Mouse (Mus musculus): ENCODE data around the gene Olfr1438-ps1. TPM values are rescaled to one million over a fixed set of nuclear protein-coding genes. Genes with fewer than 3 reads are reported as not detected.
"Not testable (repeated sequence)": the region's sequence is repeated elsewhere in the genome, so short reads cannot be mapped to it uniquely, and the experiment has no call there.

Olfr1438-ps1 gene
- polyA plus RNA-seq (2016; fragmentation: Nextera tagmentation; extraction: Ambion mirVana): not detected in 2 replicates

GRCm38 (mm10) chr19:12335810-12336209 lies at the start of gene Olfr1438-ps1:
Gene Olfr1438-ps1, minus strand, starts transcription at chr19:12335910.
- Histone ChIP-seq H3K9me3 (replicated peaks) (no peaks in the 10 kb centered on the region), H3K27ac (no peak within 1 kb of the TSS), H3K36me3 (no peaks in the 10 kb centered on the region), H3K4me3 (no peak within 1 kb of the TSS), H3K27me3 (ENCODE audit: low read depth, poor library complexity, severe bottlenecking) (no peaks in the 10 kb centered on the region), H3K4me1 (no peaks in the 10 kb centered on the region)
- DNase-seq (ENCODE audit: low spot score): no peak
- 91% methylated on average over 3 of the region's 3 CpGs for WGBS

- H3K27ac ChIP-seq: no peak overlapping the region
- DNase-seq (ENCODE audit: low spot score): no peak
- H3K27me3 ChIP-seq (ENCODE audit: low read depth, poor library complexity, severe bottlenecking): no peaks in the 10 kb centered on the region
- no peak overlapping the region for H3K4me3 ChIP-seq
- WGBS: 67% methylated on average over 2 of the region's 2 CpGs
- no peaks in the 10 kb centered on the region for H3K4me1 ChIP-seq
- H3K9me3 ChIP-seq (replicated peaks): no peaks in the 10 kb centered on the region
- no peaks in the 10 kb centered on the region for H3K36me3 ChIP-seq
These were observed 38.8 kb upstream of the Olfr1438-ps1 start for GRCm38 (mm10) chr19:12374465-12375025.

DNA sequence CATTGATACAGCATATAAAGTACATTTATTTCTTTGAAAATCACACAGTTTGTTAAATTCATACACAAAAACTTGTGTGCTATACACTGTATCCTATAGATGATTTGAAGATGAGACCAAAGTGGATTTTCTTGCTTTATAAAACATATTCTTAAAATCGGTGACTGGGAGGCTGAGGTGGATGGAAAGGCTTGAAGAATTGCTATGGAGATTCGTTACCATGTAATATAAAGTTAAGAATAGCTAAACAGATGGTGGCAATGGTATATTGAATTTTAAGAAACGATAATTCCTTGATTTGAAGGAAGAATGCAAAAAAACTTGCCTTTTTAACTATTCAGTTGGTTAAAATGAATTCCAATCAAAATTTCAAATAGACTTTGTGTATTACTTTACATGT lies 37.3 kb upstream of the Olfr1438-ps1 start:
- Histone ChIP-seq H3K27me3 (ENCODE audit: low read depth, poor library complexity, severe bottlenecking) (no peaks in the 10 kb centered on the region), H3K36me3 (no peaks in the 10 kb centered on the region), H3K27ac (no peak overlapping the region), H3K9me3 (replicated peaks) (no peaks in the 10 kb centered on the region), H3K4me1 (no peaks in the 10 kb centered on the region), H3K4me3 (no peak overlapping the region)
- 85% methylated on average over 3 of the region's 3 CpGs for WGBS
- DNase-seq (ENCODE audit: low spot score): no peak

DNA sequence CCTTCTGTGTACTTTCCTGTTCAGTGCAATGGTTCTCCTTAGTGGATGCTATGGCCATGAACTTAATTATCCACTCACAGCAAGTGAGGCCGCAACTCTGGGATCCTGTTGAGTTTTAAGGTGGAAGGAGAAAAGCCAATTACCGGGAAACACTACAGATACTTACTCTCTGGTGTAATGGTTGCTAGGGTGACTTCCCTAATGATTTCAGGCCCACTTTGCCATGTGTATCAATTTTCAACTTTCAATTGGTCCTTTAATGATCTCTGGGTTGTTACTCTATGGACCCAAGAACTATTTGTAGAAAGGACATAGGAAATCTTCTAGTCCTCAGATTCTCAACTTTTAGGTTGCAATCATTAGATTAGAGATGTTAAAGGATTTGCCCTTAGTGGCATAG lies 10.7 kb downstream of the Olfr1438-ps1 start, which contains the start of gene Olfr1437:
Gene Olfr1437 (minus strand): TSS at position 101 of the 400 bp plus-strand sequence.
- no peaks in the 10 kb centered on the region for H3K4me1 ChIP-seq
- no peak within 1 kb of the TSS for H3K27ac ChIP-seq
- H3K36me3 ChIP-seq: no peaks in the 10 kb centered on the region
- DNase-seq (ENCODE audit: low spot score): no peak
- H3K4me3 ChIP-seq: no peak within 1 kb of the TSS
- H3K27me3 ChIP-seq (ENCODE audit: low read depth, poor library complexity, severe bottlenecking): no peaks in the 10 kb centered on the region
- H3K9me3 ChIP-seq (replicated peaks): no peaks in the 10 kb centered on the region
- 85% methylated on average over 2 of the region's 2 CpGs for WGBS

DNA sequence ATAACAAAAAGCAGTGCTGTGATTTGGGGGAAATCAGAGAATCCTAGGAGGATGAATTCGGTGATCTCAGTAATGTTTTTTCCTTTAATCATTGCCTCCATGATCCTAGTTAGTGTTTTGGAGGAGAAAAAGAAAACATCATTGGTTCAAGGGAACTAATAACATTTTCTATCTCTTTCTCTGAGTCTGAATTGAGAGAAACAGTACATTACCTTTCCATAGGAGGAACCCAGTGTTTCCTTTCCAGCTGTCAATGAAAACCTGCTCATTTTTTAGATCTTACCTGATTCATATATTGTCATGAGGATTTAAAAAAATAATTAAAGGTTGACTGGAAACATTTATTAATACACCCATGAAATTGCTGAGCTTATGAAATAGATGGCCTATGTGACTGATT lies 36.7 kb downstream of the Olfr1438-ps1 start, which contains the start of gene Olfr1436:
Gene Olfr1436 (minus strand): TSS at position 101 of the 400 bp plus-strand sequence.
- not testable (repeated sequence) for H3K4me1 ChIP-seq; H3K27ac ChIP-seq; H3K27me3 ChIP-seq (ENCODE audit: low read depth, poor library complexity, severe bottlenecking); H3K36me3 ChIP-seq; H3K4me3 ChIP-seq; DNase-seq (ENCODE audit: low spot score); H3K9me3 ChIP-seq (replicated peaks)
- 77% methylated on average over 1 of the region's 1 CpGs for WGBS

- H3K27ac ChIP-seq: no peak overlapping the region
- no peaks in the 10 kb centered on the region for H3K27me3 ChIP-seq (ENCODE audit: low read depth, poor library complexity, severe bottlenecking)
- no peak overlapping the region for H3K4me3 ChIP-seq
- H3K9me3 ChIP-seq (replicated peaks): no peaks in the 10 kb centered on the region
- no peak for DNase-seq (ENCODE audit: low spot score)
- H3K36me3 ChIP-seq: no peaks in the 10 kb centered on the region
- no peaks in the 10 kb centered on the region for H3K4me1 ChIP-seq
These were observed 42.7 kb downstream of the Olfr1438-ps1 start for GRCm38 (mm10) chr19:12292979-12293378.

DNA sequence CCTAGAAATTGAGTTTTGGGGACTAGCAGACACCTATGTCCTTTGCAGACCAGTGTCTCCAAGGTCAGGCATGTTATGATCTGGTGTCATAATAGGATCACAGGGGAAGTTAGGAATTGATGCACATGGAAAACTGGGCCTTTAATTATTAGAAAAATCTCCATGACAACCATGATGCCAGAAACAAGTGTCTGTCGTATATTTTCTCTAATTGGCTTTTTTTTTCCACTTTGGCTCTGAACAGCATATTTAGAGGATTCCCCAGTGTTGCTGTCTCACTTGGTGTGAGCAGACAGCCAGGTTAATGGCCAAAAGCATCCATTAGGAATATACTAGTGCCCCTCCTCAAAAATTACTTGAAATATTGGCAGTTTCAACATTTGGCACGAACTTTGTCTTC lies 56.2 kb downstream of the Olfr1438-ps1 start, which contains the start of gene Olfr1434:
Gene Olfr1434 (plus strand): TSS at position 301 of the 400 bp plus-strand sequence.
- Histone ChIP-seq H3K4me1 (no peaks in the 10 kb centered on the region), H3K27me3 (ENCODE audit: low read depth, poor library complexity, severe bottlenecking) (no peaks in the 10 kb centered on the region), H3K36me3 (no peaks in the 10 kb centered on the region), H3K27ac (no peak within 1 kb of the TSS), H3K9me3 (replicated peaks) (no peaks in the 10 kb centered on the region), H3K4me3 (no peak within 1 kb of the TSS)
- DNase-seq (ENCODE audit: low spot score): no peak
- WGBS: 82% methylated on average over 2 of the region's 2 CpGs

Other genes starting within 250 kb of the Olfr1438-ps1 start
- not detected in 2 replicates for gene Olfr1426, start 243.9 kb downstream of the Olfr1438-ps1 start, polyA plus RNA-seq (2016; fragmentation: Nextera tagmentation; extraction: Ambion mirVana)
- not detected in 2 replicates for gene Olfr1427, start 232.6 kb downstream of the Olfr1438-ps1 start, polyA plus RNA-seq (2016; fragmentation: Nextera tagmentation; extraction: Ambion mirVana)
- gene Olfr1428, start 220.0 kb downstream of the Olfr1438-ps1 start, polyA plus RNA-seq (2016; fragmentation: Nextera tagmentation; extraction: Ambion mirVana): not detected in 2 replicates
- gene Olfr76, start 212.7 kb downstream of the Olfr1438-ps1 start, polyA plus RNA-seq (2016; fragmentation: Nextera tagmentation; extraction: Ambion mirVana): not detected in 2 replicates
- not detected in 2 replicates for gene Olfr1555-ps1, start 165.8 kb downstream of the Olfr1438-ps1 start, polyA plus RNA-seq (2016; fragmentation: Nextera tagmentation; extraction: Ambion mirVana)
- not detected in 2 replicates for gene Olfr1431, start 135.3 kb downstream of the Olfr1438-ps1 start, polyA plus RNA-seq (2016; fragmentation: Nextera tagmentation; extraction: Ambion mirVana)
- gene Olfr1432, start 103.3 kb downstream of the Olfr1438-ps1 start, polyA plus RNA-seq (2016; fragmentation: Nextera tagmentation; extraction: Ambion mirVana): not detected in 2 replicates
- not detected in 2 replicates for gene Olfr262, start 94.3 kb downstream of the Olfr1438-ps1 start, polyA plus RNA-seq (2016; fragmentation: Nextera tagmentation; extraction: Ambion mirVana)
- not detected in 2 replicates for gene Olfr235, start 74.9 kb downstream of the Olfr1438-ps1 start, polyA plus RNA-seq (2016; fragmentation: Nextera tagmentation; extraction: Ambion mirVana)
- not detected in 2 replicates for gene Olfr1434, start 56.1 kb downstream of the Olfr1438-ps1 start, polyA plus RNA-seq (2016; fragmentation: Nextera tagmentation; extraction: Ambion mirVana)
- not detected in 2 replicates for gene Olfr1436, start 36.8 kb downstream of the Olfr1438-ps1 start, polyA plus RNA-seq (2016; fragmentation: Nextera tagmentation; extraction: Ambion mirVana)
- not detected in 2 replicates for gene Olfr1437, start 10.8 kb downstream of the Olfr1438-ps1 start, polyA plus RNA-seq (2016; fragmentation: Nextera tagmentation; extraction: Ambion mirVana)
- not detected in 2 replicates for gene Olfr1440, start 51.4 kb upstream of the Olfr1438-ps1 start, polyA plus RNA-seq (2016; fragmentation: Nextera tagmentation; extraction: Ambion mirVana)
- not detected in 2 replicates for gene Olfr1441, start 81.5 kb upstream of the Olfr1438-ps1 start, polyA plus RNA-seq (2016; fragmentation: Nextera tagmentation; extraction: Ambion mirVana)
- not detected in 2 replicates for gene Pfpl, start 92.0 kb upstream of the Olfr1438-ps1 start, polyA plus RNA-seq (2016; fragmentation: Nextera tagmentation; extraction: Ambion mirVana)
- gene Mpeg1, start 124.9 kb upstream of the Olfr1438-ps1 start, polyA plus RNA-seq (2016; fragmentation: Nextera tagmentation; extraction: Ambion mirVana): 0.05 and 0.08 TPM in 2 replicates
- 1.8 and 2.3 TPM in 2 replicates for gene Dtx4, start 165.5 kb upstream of the Olfr1438-ps1 start, polyA plus RNA-seq (2016; fragmentation: Nextera tagmentation; extraction: Ambion mirVana)
- 11.5 and 15.4 TPM in 2 replicates for gene Fam111a, start 209.8 kb upstream of the Olfr1438-ps1 start, polyA plus RNA-seq (2016; fragmentation: Nextera tagmentation; extraction: Ambion mirVana)